Mouse (Mus musculus): ENCODE results near the gene Rnf180. TPM values are rescaled to one million over a fixed set of nuclear protein-coding genes. Genes with fewer than 3 reads are reported as not detected.
A peak's percentile ranks its signal among the peaks of the same experiment; 100 is the strongest.

Gene Rnf180
- polyA plus RNA-seq, 1 experiment from 2014 or later: 1.0 TPM

- DNase-seq (no peak), ATAC-seq (no peak)
- WGBS (ENCODE audit: insufficient replicate concordance): 78% methylated on average over 3 of the region's 3 CpGs
- no peaks in the 10 kb centered on the region for H3K4me1 ChIP-seq (ENCODE audit: insufficient read depth)
- TF ChIP-seq CTCF (IDR thresholded peaks at IDR 0.05; ENCODE audit: low read depth) (no peak), EP300 (IDR thresholded peaks at IDR 0.05; ENCODE audit: low read depth) (no peak)
- H3K27ac ChIP-seq (ENCODE audit: low read depth): no peak overlapping the region
- no peak overlapping the region for H3K4me3 ChIP-seq (ENCODE audit: low read depth, low read length)
- H3K9me3 ChIP-seq (ENCODE audit: low read length): no peaks in the 10 kb centered on the region
- no peaks in the 10 kb centered on the region for H3K36me3 ChIP-seq (replicated peaks; ENCODE audit: insufficient read depth, low read length)
- no peak overlapping the region for H3K9ac ChIP-seq (replicated peaks)
- no peak overlapping the region for H3K4me2 ChIP-seq (ENCODE audit: low read depth, low read length)
- H3K27me3 ChIP-seq (ENCODE audit: insufficient read depth, low read length): no peaks in the 10 kb centered on the region
Observed at GRCm38 (mm10) chr13:105150006-105150405, 144.6 kb downstream of the Rnf180 start.

DNA sequence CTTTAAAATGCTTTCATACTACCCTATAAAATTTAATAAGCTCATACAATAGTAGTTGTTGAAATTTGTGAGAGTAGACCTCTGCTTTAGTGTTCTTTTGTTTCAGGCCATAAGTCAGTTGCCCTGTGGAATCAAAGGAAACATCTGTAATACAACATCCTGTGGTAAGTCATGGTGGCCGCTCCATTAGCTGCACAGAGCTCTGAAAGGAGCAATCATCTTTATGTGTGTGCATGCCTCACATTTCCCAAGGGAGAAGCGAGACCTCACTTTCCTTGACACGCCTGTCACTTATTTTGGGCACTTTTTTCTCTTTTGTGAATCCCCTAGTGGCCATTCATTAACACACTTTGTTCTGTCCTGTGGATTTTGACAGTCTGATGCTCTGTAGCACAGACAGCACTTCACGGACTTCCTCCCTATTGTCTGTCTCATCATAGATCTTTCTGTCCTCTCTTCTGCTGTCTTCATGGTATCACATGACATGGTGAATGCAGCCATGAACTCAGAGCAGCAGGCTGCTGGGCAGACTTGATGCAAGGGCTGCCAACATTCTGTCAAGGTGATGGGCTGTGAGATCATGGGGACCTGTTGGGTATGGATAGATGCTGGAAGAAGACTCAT lies 146.7 kb downstream of the Rnf180 start:
- no peak overlapping the region for H3K4me2 ChIP-seq (ENCODE audit: low read depth, low read length)
- WGBS (ENCODE audit: insufficient replicate concordance): 38% methylated on average over 4 of the region's 4 CpGs
- no peak for DNase-seq
- H3K4me1 ChIP-seq (ENCODE audit: insufficient read depth): no peaks in the 10 kb centered on the region
- no peak overlapping the region for H3K4me3 ChIP-seq (ENCODE audit: low read depth, low read length)
- peak; percentile 69 for ATAC-seq
- no peaks in the 10 kb centered on the region for H3K27me3 ChIP-seq (ENCODE audit: insufficient read depth, low read length)
- TF ChIP-seq CTCF (IDR thresholded peaks at IDR 0.05; ENCODE audit: low read depth): peak; percentile 41
- TF ChIP-seq EP300 (IDR thresholded peaks at IDR 0.05; ENCODE audit: low read depth): no peak
- H3K27ac ChIP-seq (ENCODE audit: low read depth): no peak overlapping the region
- no peaks in the 10 kb centered on the region for H3K36me3 ChIP-seq (replicated peaks; ENCODE audit: insufficient read depth, low read length)
- H3K9ac ChIP-seq (replicated peaks): no peak overlapping the region
- H3K9me3 ChIP-seq (ENCODE audit: low read length): no peaks in the 10 kb centered on the region

DNA sequence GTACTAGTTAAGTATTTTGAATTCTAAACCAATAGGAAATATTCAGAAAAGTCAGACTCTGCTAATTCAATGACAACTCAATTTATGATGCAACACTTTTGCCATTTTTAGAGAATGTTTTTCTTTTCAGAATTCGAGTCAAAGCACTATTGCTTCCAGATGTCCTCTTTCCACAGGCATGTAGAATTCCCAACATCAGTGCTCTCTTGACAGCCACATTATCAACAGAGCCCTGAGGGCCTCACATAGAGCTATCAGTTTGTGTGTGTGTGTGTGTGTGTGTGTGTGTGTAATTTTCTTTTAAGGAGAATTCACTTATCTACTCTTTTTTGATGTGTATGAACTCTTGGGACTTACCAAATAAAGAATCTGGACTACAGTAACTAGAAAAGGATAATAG lies 147.8 kb downstream of the Rnf180 start:
- Histone ChIP-seq H3K9ac (replicated peaks) (no peak overlapping the region), H3K27me3 (ENCODE audit: insufficient read depth, low read length) (no peaks in the 10 kb centered on the region), H3K4me2 (ENCODE audit: low read depth, low read length) (no peak overlapping the region), H3K36me3 (replicated peaks; ENCODE audit: insufficient read depth, low read length) (no peaks in the 10 kb centered on the region), H3K27ac (ENCODE audit: low read depth) (no peak overlapping the region), H3K9me3 (ENCODE audit: low read length) (no peaks in the 10 kb centered on the region), H3K4me3 (ENCODE audit: low read depth, low read length) (no peak overlapping the region), H3K4me1 (ENCODE audit: insufficient read depth) (no peaks in the 10 kb centered on the region)
- DNase-seq: no peak
- ATAC-seq: no peak
- WGBS (ENCODE audit: insufficient replicate concordance): 39% methylated on average over 1 of the region's 1 CpGs
- no peak for TF ChIP-seq EP300 (IDR thresholded peaks at IDR 0.05; ENCODE audit: low read depth)
- no peak for TF ChIP-seq CTCF (IDR thresholded peaks at IDR 0.05; ENCODE audit: low read depth)

DNA sequence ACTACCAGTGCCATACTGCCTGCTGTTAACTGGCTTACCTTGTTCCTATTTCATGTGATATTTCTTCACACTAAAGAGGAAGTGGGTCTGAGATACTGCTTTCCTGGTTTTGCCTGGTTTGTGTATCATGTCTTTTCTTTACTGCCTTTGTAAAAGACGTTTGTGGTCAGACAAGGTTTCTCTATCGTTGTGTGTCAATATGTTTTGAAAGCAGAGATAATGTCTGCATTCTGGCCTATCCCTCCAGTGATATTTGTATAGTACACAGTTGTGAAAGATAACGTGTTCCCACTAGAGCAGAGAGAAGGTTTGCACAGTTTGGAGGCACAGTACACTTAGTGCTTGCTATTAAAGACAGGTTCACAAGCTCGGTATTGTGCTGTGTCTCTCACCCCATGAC lies 154.7 kb downstream of the Rnf180 start:
- ATAC-seq (peak; percentile 95), DNase-seq (no peak)
- peak overlapping the region; percentile 44 for H3K4me2 ChIP-seq (ENCODE audit: low read depth, low read length)
- WGBS (ENCODE audit: insufficient replicate concordance): 4% methylated on average over 4 of the region's 4 CpGs
- no peak overlapping the region for H3K9ac ChIP-seq (replicated peaks)
- H3K27ac ChIP-seq (ENCODE audit: low read depth): peak overlapping the region; percentile 39; the same call in 1 of the 2 replicates
- TF ChIP-seq CTCF (IDR thresholded peaks at IDR 0.05; ENCODE audit: low read depth): no peak
- peak; percentile 91 for TF ChIP-seq EP300 (IDR thresholded peaks at IDR 0.05; ENCODE audit: low read depth)
- peaks cover 5% of the 10 kb centered on the region; the same call in 1 of the 2 replicates for H3K4me1 ChIP-seq (ENCODE audit: insufficient read depth)
- no peak overlapping the region for H3K4me3 ChIP-seq (ENCODE audit: low read depth, low read length)
- no peaks in the 10 kb centered on the region for H3K36me3 ChIP-seq (replicated peaks; ENCODE audit: insufficient read depth, low read length)
- no peaks in the 10 kb centered on the region for H3K27me3 ChIP-seq (ENCODE audit: insufficient read depth, low read length)
- no peaks in the 10 kb centered on the region for H3K9me3 ChIP-seq (ENCODE audit: low read length)

DNA sequence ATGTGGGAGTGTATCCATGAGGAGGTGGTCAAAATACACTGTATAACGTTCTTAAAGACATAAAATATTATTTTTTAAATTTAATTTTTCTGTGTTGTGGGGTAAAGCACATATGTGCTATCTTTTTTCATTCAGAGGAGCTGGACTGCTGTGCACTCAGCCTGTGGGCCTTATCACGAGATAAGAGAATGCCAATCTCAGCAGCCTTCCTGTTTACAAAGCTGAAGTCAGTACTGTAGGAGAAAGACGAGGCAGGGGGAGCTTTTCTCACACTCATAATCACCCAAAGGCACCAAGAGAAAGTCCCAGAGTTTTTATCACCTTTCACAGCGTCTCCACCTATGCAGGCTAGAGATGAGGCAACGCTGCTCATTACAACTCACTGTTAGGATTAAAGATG lies 160.2 kb downstream of the Rnf180 start:
- Histone ChIP-seq H3K4me1 (ENCODE audit: insufficient read depth) (no peaks in the 10 kb centered on the region), H3K27ac (ENCODE audit: low read depth) (no peak overlapping the region), H3K9me3 (ENCODE audit: low read length) (no peaks in the 10 kb centered on the region), H3K36me3 (replicated peaks; ENCODE audit: insufficient read depth, low read length) (no peaks in the 10 kb centered on the region), H3K27me3 (ENCODE audit: insufficient read depth, low read length) (no peaks in the 10 kb centered on the region), H3K4me3 (ENCODE audit: low read depth, low read length) (no peak overlapping the region), H3K9ac (replicated peaks) (no peak overlapping the region), H3K4me2 (ENCODE audit: low read depth, low read length) (no peak overlapping the region)
- DNase-seq: no peak
- TF ChIP-seq EP300 (IDR thresholded peaks at IDR 0.05; ENCODE audit: low read depth) (peak; percentile 83), CTCF (IDR thresholded peaks at IDR 0.05; ENCODE audit: low read depth) (no peak)
- WGBS (ENCODE audit: insufficient replicate concordance): 29% methylated on average over 5 of the region's 5 CpGs
- ATAC-seq: peak; percentile 71

- WGBS (ENCODE audit: insufficient replicate concordance): 86% methylated on average over 2 of the region's 2 CpGs
- no peak for ATAC-seq
Observed at GRCm38 (mm10) chr13:105132776-105133175, 161.8 kb downstream of the Rnf180 start.

More at GRCm38 (mm10) chr13:105132776-105133175, 161.8 kb downstream of the Rnf180 start:
- no peak overlapping the region for H3K4me3 ChIP-seq (ENCODE audit: low read depth, low read length)
- H3K9me3 ChIP-seq (ENCODE audit: low read length): no peaks in the 10 kb centered on the region
- H3K36me3 ChIP-seq (replicated peaks; ENCODE audit: insufficient read depth, low read length): no peaks in the 10 kb centered on the region
- no peak for TF ChIP-seq CTCF (IDR thresholded peaks at IDR 0.05; ENCODE audit: low read depth)
- no peak for TF ChIP-seq EP300 (IDR thresholded peaks at IDR 0.05; ENCODE audit: low read depth)
- H3K27ac ChIP-seq (ENCODE audit: low read depth): no peak overlapping the region
- no peaks in the 10 kb centered on the region for H3K27me3 ChIP-seq (ENCODE audit: insufficient read depth, low read length)
- H3K4me1 ChIP-seq (ENCODE audit: insufficient read depth): no peaks in the 10 kb centered on the region
- no peak overlapping the region for H3K4me2 ChIP-seq (ENCODE audit: low read depth, low read length)
- no peak overlapping the region for H3K9ac ChIP-seq (replicated peaks)
- no peak for DNase-seq

All from liver, postnatal 0 days (tissue).